Mouse (Mus musculus): ENCODE results near the gene Cd274. TPM values are rescaled to one million over a fixed set of nuclear protein-coding genes. Genes with fewer than 3 reads are reported as not detected.

Cd274 gene
- total and polyA plus RNA-seq, 3 experiments, result 6.7 to 15.9 (median 7.4) TPM

DNA sequence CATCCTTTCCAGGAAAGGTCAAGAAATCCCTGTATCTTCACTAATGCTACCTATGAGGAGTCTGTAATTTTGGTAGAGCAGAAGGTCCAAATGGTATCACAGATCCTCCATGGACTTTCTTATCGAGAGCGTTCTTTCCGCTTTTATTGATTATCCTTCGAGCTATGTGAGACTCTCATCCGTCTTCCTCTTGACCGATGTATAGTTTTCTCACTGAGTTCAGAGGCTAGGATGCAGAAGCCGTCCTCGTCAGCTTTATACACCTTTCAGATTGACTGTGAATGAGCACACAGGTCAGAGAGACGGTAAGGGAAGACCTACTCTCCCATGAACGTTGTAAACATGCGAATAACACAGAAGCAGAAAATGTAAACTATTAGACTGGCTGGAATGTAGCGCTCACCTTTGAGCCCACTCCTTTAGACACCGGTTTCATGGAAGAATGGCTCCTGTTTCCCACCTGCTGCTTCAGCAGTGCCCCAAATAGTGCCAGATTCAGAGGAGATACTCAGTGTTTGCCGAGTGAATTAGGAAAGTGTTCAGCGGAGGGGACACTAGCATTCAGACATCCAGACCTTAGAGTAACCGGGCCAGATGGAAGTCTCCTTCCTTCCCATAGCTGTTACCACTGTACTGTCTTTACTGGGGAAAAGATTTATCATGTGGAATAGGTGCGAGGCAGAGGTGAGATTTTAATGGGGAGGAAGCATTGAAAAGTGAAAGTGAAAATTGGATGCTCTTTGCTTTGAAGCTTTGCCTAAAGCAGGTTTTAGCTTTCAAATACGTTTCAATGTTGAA is 4.2 kb downstream of the Cd274 start:
- Histone ChIP-seq H3K4me1 (ENCODE audit: control insufficient read depth in 1 of 2, insufficient read depth in 2 of 2) (peaks cover 17 to 30% of the 10 kb centered on the region in 2 experiments), H3K27me3 (replicated peaks) (no peaks in the 10 kb centered on the region), H3K4me2 (ENCODE audit: insufficient read depth, low read depth, poor library complexity, severe bottlenecking) (peak overlapping the region; percentile 98), H3K4me3 (replicated peaks in 1 of 3; ENCODE audit: low read depth in 2 of 3, low read length in 2 of 3, poor library complexity in 1 of 3) (peak overlapping the region; percentile 53 to 71 (median 63)), H3K9me3 (replicated peaks; ENCODE audit: low read length) (no peaks in the 10 kb centered on the region), H3K36me3 (replicated peaks in 1 of 2; ENCODE audit: control insufficient read depth in 1 of 2, insufficient read depth in 1 of 2, low read length in 1 of 2) (peaks cover 6 to 25% of the 10 kb centered on the region in 2 experiments), H3K79me2 (replicated peaks; ENCODE audit: control insufficient read depth, extremely low read depth, insufficient read depth, poor library complexity, severe bottlenecking) (peaks cover 50% of the 10 kb centered on the region), H3K27ac (ENCODE audit: insufficient read depth, low read depth) (peak overlapping the region; percentile 85), H3K9ac (ENCODE audit: insufficient read depth, low read depth) (peak overlapping the region; percentile 88)
- in situ Hi-C loops (cut with MboI; ENCODE audit: low pct_ligation_motif_present, low pct_unique_long_range_greater_than_20kb, low sequenced_read_pairs), result loop anchor here (5.0 to 25.0 kb wide), 3 partner anchors 121 to 584 kb away; partner anchors contain the start of genes 9930021J03Rik and Ranbp6
- no peak for DNase-seq (ENCODE audit: extremely low read depth)
- dilution Hi-C loops (cut with MboI; ENCODE audit: extremely low pct_ligation_motif_present, extremely low pct_unique_long_range_greater_than_20kb, low sequenced_read_pairs), result no loop called here
- TF ChIP-seq MYC (IDR thresholded peaks at IDR 0.05; ENCODE audit: low read depth, low read length) (no peak), JUN (IDR thresholded peaks at IDR 0.05; ENCODE audit: insufficient read depth, low read depth, low read length) (no peak), TCF12 (IDR thresholded peaks at IDR 0.05; ENCODE audit: low read depth, low read length) (no peak), NRF1 (IDR thresholded peaks at IDR 0.05; ENCODE audit: low read depth, low read length) (no peak), CHD2 (IDR thresholded peaks at IDR 0.05; ENCODE audit: low read length) (no peak), ZMIZ1 (IDR thresholded peaks at IDR 0.05; ENCODE audit: low read depth, low read length) (no peak), UBTF (IDR thresholded peaks at IDR 0.05; ENCODE audit: low read depth, low read length) (no peak), GABPA (IDR thresholded peaks at IDR 0.05; ENCODE audit: insufficient replicate concordance, low read depth, low read length) (no peak), HCFC1 (IDR thresholded peaks at IDR 0.05; ENCODE audit: low read depth, low read length) (no peak), MAX (IDR thresholded peaks at IDR 0.05; ENCODE audit: low read length) (no peak; the same call in 1 of the 2 replicates), JUND (conservative IDR thresholded peaks at IDR 0.05; ENCODE audit: low read depth, low read length) (no peak), MAFK (IDR thresholded peaks at IDR 0.05; ENCODE audit: insufficient replicate concordance, low read length) (no peak), CHD1 (IDR thresholded peaks at IDR 0.05; ENCODE audit: low read depth, low read length) (no peak), IRF4 (IDR thresholded peaks at IDR 0.05; ENCODE audit: low read depth, low read length) (no peak), ZNF384 (IDR thresholded peaks at IDR 0.05; ENCODE audit: low read depth, low read length) (no peak), NELFE (IDR thresholded peaks at IDR 0.05; ENCODE audit: low read depth, low read length) (no peak), SIN3A (IDR thresholded peaks at IDR 0.05; ENCODE audit: low read length) (no peak; the same call in 1 of the 2 replicates), POLR2A (IDR thresholded peaks at IDR 0.05; ENCODE audit: low read depth, low read length) (no peak), ELF1 (IDR thresholded peaks at IDR 0.05; ENCODE audit: low read depth, low read length) (no peak)

GRCm38 (mm10) chr19:29372138-29372537 is 4.9 kb downstream of the Cd274 start:
- in situ Hi-C loops (cut with MboI; ENCODE audit: low pct_ligation_motif_present, low pct_unique_long_range_greater_than_20kb, low sequenced_read_pairs), result loop anchor here (5.0 to 25.0 kb wide), 3 partner anchors 120 to 585 kb away; partner anchors contain the start of genes 9930021J03Rik and Ranbp6
- Histone ChIP-seq H3K27ac (ENCODE audit: insufficient read depth, low read depth) (peak overlapping the region; percentile 85; the same call in 1 of the 2 replicates), H3K79me2 (replicated peaks; ENCODE audit: control insufficient read depth, extremely low read depth, insufficient read depth, poor library complexity, severe bottlenecking) (peaks cover 50% of the 10 kb centered on the region), H3K9me3 (replicated peaks; ENCODE audit: low read length) (no peaks in the 10 kb centered on the region), H3K4me2 (ENCODE audit: insufficient read depth, low read depth, poor library complexity, severe bottlenecking) (peak overlapping the region; percentile 98), H3K27me3 (replicated peaks) (no peaks in the 10 kb centered on the region), H3K36me3 (replicated peaks in 1 of 2; ENCODE audit: control insufficient read depth in 1 of 2, insufficient read depth in 1 of 2, low read length in 1 of 2) (peaks cover 6 to 28% of the 10 kb centered on the region in 2 experiments), H3K4me3 (replicated peaks in 1 of 3; ENCODE audit: low read depth in 2 of 3, low read length in 2 of 3, poor library complexity in 1 of 3) (peak overlapping the region; percentile 53 to 71 (median 63)), H3K9ac (ENCODE audit: insufficient read depth, low read depth) (peak overlapping the region; percentile 88), H3K4me1 (ENCODE audit: control insufficient read depth in 1 of 2, insufficient read depth in 2 of 2) (peaks cover 17 to 36% of the 10 kb centered on the region in 2 experiments)
- no peak for DNase-seq (ENCODE audit: extremely low read depth)
- dilution Hi-C loops (cut with MboI; ENCODE audit: extremely low pct_ligation_motif_present, extremely low pct_unique_long_range_greater_than_20kb, low sequenced_read_pairs), result no loop called here
- TF ChIP-seq EP300 (IDR thresholded peaks at IDR 0.05; ENCODE audit: low read length) (no peak), IRF4 (IDR thresholded peaks at IDR 0.05; ENCODE audit: low read depth, low read length) (0 out of 2 replicates have a peak, but pooled peaks have one; percentile 20), SIN3A (IDR thresholded peaks at IDR 0.05; ENCODE audit: low read length) (peak; percentile 54), ZC3H11A (IDR thresholded peaks at IDR 0.05; ENCODE audit: low read depth, low read length) (no peak), TCF12 (IDR thresholded peaks at IDR 0.05; ENCODE audit: low read depth, low read length) (0 out of 2 replicates have a peak, but pooled peaks have one; percentile 11), CHD1 (IDR thresholded peaks at IDR 0.05; ENCODE audit: low read depth, low read length) (no peak), ETS1 (conservative IDR thresholded peaks at IDR 0.05; ENCODE audit: low read depth, low read length) (peak; percentile 49; the same call in 1 of the 2 replicates)
